Mouse (Mus musculus): Measurements from ENCODE around the gene Synj1.

DNA sequence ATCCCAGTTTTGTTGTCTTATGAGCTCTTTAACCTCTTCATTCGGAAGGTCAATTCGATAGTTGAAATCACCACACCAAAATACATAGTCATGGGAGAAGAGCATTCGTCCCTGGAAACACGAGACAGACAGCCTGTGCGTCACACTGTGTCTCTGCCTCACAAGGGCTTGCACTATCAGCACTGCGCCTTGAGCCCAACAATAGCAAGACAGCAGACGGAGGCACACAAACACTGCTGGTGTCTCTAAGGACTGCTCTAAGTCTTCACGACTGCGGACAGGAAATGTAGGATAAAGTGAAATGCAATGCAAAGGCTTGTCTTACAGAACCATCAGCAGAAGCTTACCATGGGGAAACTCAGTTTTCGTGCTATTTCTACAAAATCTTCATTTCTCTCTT is 47.2 kb downstream of the Synj1 start:
- TF ChIP-seq CTCF (IDR thresholded peaks at IDR 0.05; ENCODE audit: borderline replicate concordance, insufficient read depth, low read depth, low read length) (no peak), POLR2A (IDR thresholded peaks at IDR 0.05; ENCODE audit: borderline replicate concordance, insufficient read depth, low read length) (no peak)
